Mouse (Mus musculus) bone marrow, adult 2 months (tissue): ENCODE measurements at regions not wholly inside any gene's neighbourhood (a gene's known extent, or its start where the extent isn't known, plus 50 kb on each side); places are given as distances from the start of the nearest gene placed in this dataset.

Source experiments
- H3K27ac ChIP-seq: fragments of 200-500 bp; 2 replicates; pipeline ENCODE4 v1.5.1; 2012; ENCODE audit warnings: low read depth, mild to moderate bottlenecking, control low read depth, inconsistent platforms, low read length; ENCODE audit not compliant: control insufficient read depth, poor library complexity, insufficient read depth
- H3K4me1 ChIP-seq: fragments of 200-500 bp; 2 replicates; pipeline ENCODE4 v1.6.1; 2011; ENCODE audit warnings: low read length; ENCODE audit not compliant: control insufficient read depth, insufficient read depth
- H3K4me3 ChIP-seq: fragments of 200-500 bp; replicated peaks from 2 replicates; pipeline ENCODE3; 2011; ENCODE audit warnings: mild to moderate bottlenecking, low read depth, low read length, control low read depth; ENCODE audit not compliant: control insufficient read depth
- CTCF ChIP-seq: fragments of 200-500 bp; IDR thresholded peaks from 2 replicates; pipeline ENCODE4 v1.5.1; 2011; ENCODE audit warnings: low read length, control low read depth; ENCODE audit not compliant: control insufficient read depth, insufficient read depth
- POLR2A ChIP-seq: fragments of 200-500 bp; IDR thresholded peaks from 2 replicates; pipeline ENCODE4 v1.6.1; 2011; ENCODE audit warnings: low read depth, mild to moderate bottlenecking, control low read depth, low read length, borderline replicate concordance; ENCODE audit not compliant: control insufficient read depth
- WGBS: fragments of 180-500 bp; shearing (Covaris S2); methylation state at CpG from one replicate; pipeline ENCODE4 v1.1.7; 2018; 5-methylcytosine and 5-hydroxymethylcytosine counted together

- Histone ChIP-seq H3K27ac (no peak overlapping the region), H3K4me3 (no peak overlapping the region), H3K4me1 (no peaks in the 10 kb centered on the region)
- WGBS = 59% methylated on average over 3 of the region's 3 CpGs
- TF ChIP-seq CTCF (no peak), POLR2A (no peak)
Measured at GRCm38 (mm10) chr7:68851981-68852575, 103.0 kb upstream of the Arrdc4 start.

GRCm38 (mm10) chr7:68844606-68845005, 95.6 kb upstream of the Arrdc4 start:
- TF ChIP-seq POLR2A = no peak
- Histone ChIP-seq H3K4me3 (no peak overlapping the region), H3K27ac (no peak overlapping the region), H3K4me1 (no peaks in the 10 kb centered on the region)
- WGBS = 45% methylated on average over 7 of the region's 7 CpGs

GRCm38 (mm10) chr7:68843374-68843773, 94.3 kb upstream of the Arrdc4 start:
- Histone ChIP-seq H3K27ac (no peak overlapping the region), H3K4me1 (no peaks in the 10 kb centered on the region), H3K4me3 (no peak overlapping the region)
- TF ChIP-seq POLR2A = no peak
- TF ChIP-seq CTCF = no peak
- WGBS = 21% methylated on average over 4 of the region's 4 CpGs

GRCm38 (mm10) chr7:68833977-68834791, 85.1 kb upstream of the Arrdc4 start:
- Histone ChIP-seq H3K4me1 (no peaks in the 10 kb centered on the region), H3K27ac (no peak overlapping the region), H3K4me3 (no peak overlapping the region)
- no peak for TF ChIP-seq CTCF
- TF ChIP-seq POLR2A = no peak
- WGBS = 44% methylated on average over 10 of the region's 10 CpGs

GRCm38 (mm10) chr7:68833517-68833916, 84.5 kb upstream of the Arrdc4 start:
- TF ChIP-seq POLR2A = no peak
- no peak for TF ChIP-seq CTCF
- H3K4me3 ChIP-seq = no peak overlapping the region
- 75% methylated on average over 7 of the region's 7 CpGs for WGBS
- no peaks in the 10 kb centered on the region for H3K4me1 ChIP-seq
- H3K27ac ChIP-seq = no peak overlapping the region

DNA sequence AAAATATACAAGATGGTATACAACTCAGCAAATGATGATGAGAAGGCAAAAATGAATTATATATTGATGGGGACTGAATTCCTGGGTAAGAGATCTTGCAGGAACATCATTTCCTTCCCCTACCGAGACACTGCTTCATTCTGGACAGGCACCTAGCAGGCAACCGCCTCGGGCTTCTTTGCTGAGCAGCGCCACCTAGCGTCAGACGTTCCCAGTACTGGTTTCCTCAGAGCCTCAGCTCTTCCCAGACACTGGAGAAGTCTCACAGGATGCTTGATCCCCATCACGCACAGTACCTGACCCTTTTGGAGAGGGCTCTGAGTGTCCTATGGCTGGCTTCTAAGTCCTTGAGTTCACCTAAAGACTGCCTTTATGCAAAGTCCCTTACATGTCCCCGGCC, 80.8 kb upstream of the Arrdc4 start:
- TF ChIP-seq POLR2A = no peak
- peak; percentile 76 for TF ChIP-seq CTCF

DNA sequence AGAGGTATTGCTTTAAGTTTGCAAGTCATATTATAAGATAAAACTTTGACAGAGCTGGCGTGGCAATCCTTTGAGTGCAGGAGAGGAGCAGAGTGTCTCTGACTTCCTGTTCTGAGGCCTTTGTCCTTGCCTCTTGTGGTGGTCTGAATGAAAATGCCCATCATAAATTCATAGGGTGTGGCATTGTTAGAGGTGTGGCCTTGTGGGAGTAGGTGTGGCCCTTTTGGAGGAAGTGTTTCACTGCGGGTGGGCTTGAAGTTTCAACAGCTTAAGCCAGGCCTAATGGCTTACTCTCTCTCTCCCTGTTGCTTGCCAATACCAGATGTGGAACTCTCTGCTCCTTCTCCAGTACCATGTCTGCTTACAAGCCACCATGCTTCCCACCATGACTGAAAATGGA, 75.4 kb upstream of the Arrdc4 start:
- Histone ChIP-seq H3K4me1 (no peaks in the 10 kb centered on the region), H3K4me3 (no peak overlapping the region), H3K27ac (no peak overlapping the region)
- 23% methylated on average over 2 of the region's 2 CpGs for WGBS
- no peak for TF ChIP-seq CTCF
- no peak for TF ChIP-seq POLR2A

More for the DNA sequence above, 80.8 kb upstream of the Arrdc4 start:
- 15% methylated on average over 8 of the region's 8 CpGs for WGBS
- H3K4me3 ChIP-seq = no peak overlapping the region
- H3K4me1 ChIP-seq = no peaks in the 10 kb centered on the region
- no peak overlapping the region for H3K27ac ChIP-seq

DNA sequence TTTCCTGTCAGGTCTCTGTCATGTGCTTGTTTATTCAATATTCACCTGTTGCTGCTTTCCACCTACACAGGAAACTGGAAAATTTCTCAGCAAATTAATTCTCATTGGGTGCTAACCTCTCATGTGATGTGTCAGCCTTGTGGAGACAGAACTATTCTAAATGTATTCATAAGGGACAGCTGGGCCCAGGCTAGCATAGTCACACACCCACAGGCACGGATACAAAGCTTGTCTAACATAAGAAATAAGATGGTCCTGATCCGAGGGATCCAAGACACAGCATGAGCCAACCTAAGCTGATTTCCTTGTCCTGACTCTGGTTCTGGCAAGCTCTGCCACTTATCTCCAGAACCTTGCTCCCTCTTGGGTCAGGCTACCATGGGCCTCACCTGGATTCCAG, 74.6 kb upstream of the Arrdc4 start:
- no peaks in the 10 kb centered on the region for H3K4me1 ChIP-seq
- no peak overlapping the region for H3K27ac ChIP-seq
- H3K4me3 ChIP-seq = no peak overlapping the region
- 74% methylated on average over 2 of the region's 2 CpGs for WGBS
- TF ChIP-seq POLR2A (no peak), CTCF (no peak)

GRCm38 (mm10) chr7:68823189-68823588, 74.1 kb upstream of the Arrdc4 start:
- no peak for TF ChIP-seq POLR2A
- TF ChIP-seq CTCF = peak; percentile 96
- Histone ChIP-seq H3K27ac (no peak overlapping the region), H3K4me3 (no peak overlapping the region), H3K4me1 (no peaks in the 10 kb centered on the region)
- 2% methylated on average over 7 of the region's 7 CpGs for WGBS
